Mouse (Mus musculus): ENCODE measurements around the gene Ccdc51. TPM values are rescaled to one million over a fixed set of nuclear protein-coding genes. Genes with fewer than 3 reads are reported as not detected.

The Ccdc51 gene
- 8.9 and 9.1 TPM in 2 replicates for polyA plus RNA-seq (2015; fragmentation: Nextera tagmentation; extraction: Ambion mirVana)

DNA sequence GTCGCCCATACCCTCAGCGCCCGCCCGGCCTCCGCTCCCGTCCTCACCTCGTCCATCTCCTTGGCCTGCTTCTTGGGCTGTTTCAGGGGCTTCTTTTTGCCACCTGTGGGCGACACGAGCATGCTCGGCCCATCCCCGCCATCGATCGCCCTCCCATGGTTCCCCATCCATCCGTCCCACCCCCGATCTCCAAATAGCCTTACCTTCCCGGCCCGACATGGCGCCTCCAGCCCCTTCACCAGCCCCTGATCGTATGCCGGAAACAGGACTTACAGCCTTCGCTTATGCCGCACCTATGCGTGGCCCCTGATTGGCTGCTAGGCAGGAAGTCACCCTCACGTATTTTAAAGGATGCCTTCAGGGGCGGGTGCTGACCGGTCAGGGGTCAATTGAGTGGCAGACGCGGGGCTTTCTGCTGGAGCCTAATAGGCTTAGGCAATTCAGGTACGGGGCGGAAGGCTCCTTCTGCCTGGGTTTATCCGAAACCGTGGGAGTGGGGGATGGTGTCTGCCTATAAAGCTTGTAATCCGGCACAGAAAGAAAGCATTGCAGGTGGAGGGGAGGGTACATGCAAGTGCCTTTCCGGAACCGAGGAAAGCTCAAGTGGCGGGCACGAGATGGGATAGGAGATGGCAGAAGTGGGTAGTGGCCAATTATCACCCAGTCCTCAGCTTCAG is at the start of gene Ccdc51, which contains the start of gene Tma7:
Gene Ccdc51, plus strand, starts transcription at position 370 of the 677 bp plus-strand sequence.
Gene Tma7, minus strand, starts transcription at position 464 of the 677 bp plus-strand sequence.
- DNase-seq (peak; percentile 87), ATAC-seq (peak; percentile 99)
- 0 out of 2 replicates have a peak, but pooled peaks have one; percentile 3 for TF ChIP-seq CTCF (IDR thresholded peaks at IDR 0.05; ENCODE audit: low read depth)
- no peak; the same call in 1 of the 2 replicates for TF ChIP-seq EP300 (IDR thresholded peaks at IDR 0.05; ENCODE audit: low read depth)
- Histone ChIP-seq H3K9me3 (ENCODE audit: low read length) (no peaks in the 10 kb centered on the region), H3K27ac (ENCODE audit: low read depth) (peak within 1 kb of the TSS; percentile 73), H3K36me3 (replicated peaks; ENCODE audit: insufficient read depth, low read length) (no peaks in the 10 kb centered on the region; the same call in 1 of the 2 replicates), H3K4me1 (ENCODE audit: insufficient read depth) (peaks cover 19% of the 10 kb centered on the region), H3K27me3 (ENCODE audit: insufficient read depth, low read length) (no peaks in the 10 kb centered on the region), H3K4me2 (ENCODE audit: low read depth, low read length) (peak within 1 kb of the TSS; percentile 77), H3K9ac (replicated peaks) (peak within 1 kb of the TSS; percentile 83), H3K4me3 (ENCODE audit: low read depth, low read length) (peak within 1 kb of the TSS; percentile 70)
- under 1% methylated on average over 37 of the region's 37 CpGs for WGBS (ENCODE audit: insufficient replicate concordance)

GRCm38 (mm10) chr9:109038086-109038895 is 44.0 kb upstream of the Ccdc51 start, which contains the start of gene Shisa5:
TSS of gene Shisa5 (plus strand) at chr9:109038565.
- DNase-seq (peak; percentile 79), ATAC-seq (peak; percentile 73)
- Histone ChIP-seq H3K9me3 (ENCODE audit: low read length) (no peaks in the 10 kb centered on the region), H3K4me2 (ENCODE audit: low read depth, low read length) (peak within 1 kb of the TSS; percentile 69), H3K4me3 (ENCODE audit: low read depth, low read length) (peak within 1 kb of the TSS; percentile 52), H3K27ac (ENCODE audit: low read depth) (peak within 1 kb of the TSS; percentile 83), H3K36me3 (replicated peaks; ENCODE audit: insufficient read depth, low read length) (no peaks in the 10 kb centered on the region), H3K27me3 (ENCODE audit: insufficient read depth, low read length) (no peaks in the 10 kb centered on the region), H3K4me1 (ENCODE audit: insufficient read depth) (peaks cover 24% of the 10 kb centered on the region), H3K9ac (replicated peaks) (peak within 1 kb of the TSS; percentile 61)
- TF ChIP-seq EP300 (IDR thresholded peaks at IDR 0.05; ENCODE audit: low read depth) (no peak), CTCF (IDR thresholded peaks at IDR 0.05; ENCODE audit: low read depth) (no peak)
- under 1% methylated on average over 37 of the region's 40 CpGs for WGBS (ENCODE audit: insufficient replicate concordance)

GRCm38 (mm10) chr9:109038901-109039364 is 43.4 kb upstream of the Ccdc51 start:
- H3K4me2 ChIP-seq (ENCODE audit: low read depth, low read length) = peak overlapping the region; percentile 69
- ATAC-seq (peak; percentile 75), DNase-seq (peak; percentile 27)
- no peaks in the 10 kb centered on the region for H3K36me3 ChIP-seq (replicated peaks; ENCODE audit: insufficient read depth, low read length)
- H3K9me3 ChIP-seq (ENCODE audit: low read length) = no peaks in the 10 kb centered on the region
- peak overlapping the region; percentile 83 for H3K27ac ChIP-seq (ENCODE audit: low read depth)
- H3K9ac ChIP-seq (replicated peaks) = peak overlapping the region; percentile 61
- peak overlapping the region; percentile 52 for H3K4me3 ChIP-seq (ENCODE audit: low read depth, low read length)
- no peak for TF ChIP-seq EP300 (IDR thresholded peaks at IDR 0.05; ENCODE audit: low read depth)
- TF ChIP-seq CTCF (IDR thresholded peaks at IDR 0.05; ENCODE audit: low read depth) = no peak
- 18% methylated on average over 8 of the region's 8 CpGs for WGBS (ENCODE audit: insufficient replicate concordance)
- H3K27me3 ChIP-seq (ENCODE audit: insufficient read depth, low read length) = no peaks in the 10 kb centered on the region
- peaks cover 24% of the 10 kb centered on the region for H3K4me1 ChIP-seq (ENCODE audit: insufficient read depth)

DNA sequence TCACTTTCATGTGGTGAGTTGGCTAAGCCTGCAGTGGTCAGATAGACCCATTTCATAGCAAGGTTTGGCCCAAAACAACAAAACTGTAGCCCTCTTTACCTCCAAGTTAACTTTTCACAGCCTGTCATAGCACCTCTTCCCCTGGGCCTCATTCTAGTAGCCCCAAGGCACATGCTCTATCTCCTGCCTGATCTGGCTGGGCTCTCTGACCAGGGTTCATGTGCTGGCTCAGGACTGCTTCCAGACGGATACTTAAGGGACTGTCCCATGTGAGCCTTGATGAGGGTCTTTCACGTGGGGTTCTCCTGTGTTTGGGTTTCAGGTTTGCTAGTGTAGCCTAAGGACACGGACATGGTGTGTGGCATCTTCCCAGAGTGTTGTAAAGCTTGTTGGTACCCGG is 42.6 kb upstream of the Ccdc51 start:
- no peak for ATAC-seq
- H3K4me1 ChIP-seq (ENCODE audit: insufficient read depth) = peaks cover 24% of the 10 kb centered on the region
- TF ChIP-seq CTCF (IDR thresholded peaks at IDR 0.05; ENCODE audit: low read depth) (no peak), EP300 (IDR thresholded peaks at IDR 0.05; ENCODE audit: low read depth) (no peak)
- peak overlapping the region; percentile 52; the same call in 1 of the 2 replicates for H3K4me3 ChIP-seq (ENCODE audit: low read depth, low read length)
- H3K27me3 ChIP-seq (ENCODE audit: insufficient read depth, low read length) = no peaks in the 10 kb centered on the region
- H3K27ac ChIP-seq (ENCODE audit: low read depth) = no peak overlapping the region
- no peaks in the 10 kb centered on the region for H3K9me3 ChIP-seq (ENCODE audit: low read length)
- WGBS (ENCODE audit: insufficient replicate concordance) = 74% methylated on average over 4 of the region's 4 CpGs
- no peak for DNase-seq
- peak overlapping the region; percentile 69 for H3K4me2 ChIP-seq (ENCODE audit: low read depth, low read length)
- H3K9ac ChIP-seq (replicated peaks) = peak overlapping the region; percentile 61; the same call in 1 of the 2 replicates
- no peaks in the 10 kb centered on the region for H3K36me3 ChIP-seq (replicated peaks; ENCODE audit: insufficient read depth, low read length)

DNA sequence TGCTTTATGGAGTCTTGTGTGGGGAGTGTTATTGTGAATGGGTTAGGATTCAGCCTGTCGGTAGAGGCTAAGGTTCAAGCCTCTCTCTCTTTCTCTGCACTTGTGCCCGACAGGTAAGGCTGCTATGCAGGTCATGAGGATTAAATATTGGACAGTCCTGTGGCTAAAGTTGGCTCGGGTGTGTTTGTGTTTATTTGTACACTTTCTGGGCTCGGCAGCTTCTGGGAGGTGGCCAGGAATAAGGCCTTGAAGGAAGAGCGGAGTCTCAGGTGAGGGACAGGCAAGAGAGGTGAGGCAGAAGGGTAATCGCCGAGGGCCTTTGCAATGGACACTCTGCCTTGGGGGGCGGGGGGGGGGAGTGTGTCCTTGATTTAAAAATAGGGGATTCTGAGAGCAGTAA is 42.1 kb upstream of the Ccdc51 start:
- WGBS (ENCODE audit: insufficient replicate concordance) = 71% methylated on average over 7 of the region's 8 CpGs
- Histone ChIP-seq H3K27ac (ENCODE audit: low read depth) (no peak overlapping the region), H3K4me2 (ENCODE audit: low read depth, low read length) (peak overlapping the region; percentile 69), H3K9me3 (ENCODE audit: low read length) (no peaks in the 10 kb centered on the region), H3K36me3 (replicated peaks; ENCODE audit: insufficient read depth, low read length) (no peaks in the 10 kb centered on the region), H3K9ac (replicated peaks) (peak overlapping the region; percentile 21; the same call in 1 of the 2 replicates), H3K27me3 (ENCODE audit: insufficient read depth, low read length) (no peaks in the 10 kb centered on the region), H3K4me3 (ENCODE audit: low read depth, low read length) (no peak overlapping the region), H3K4me1 (ENCODE audit: insufficient read depth) (peaks cover 24% of the 10 kb centered on the region)
- DNase-seq (no peak), ATAC-seq (no peak)
- TF ChIP-seq CTCF (IDR thresholded peaks at IDR 0.05; ENCODE audit: low read depth) = no peak
- no peak for TF ChIP-seq EP300 (IDR thresholded peaks at IDR 0.05; ENCODE audit: low read depth)

DNA sequence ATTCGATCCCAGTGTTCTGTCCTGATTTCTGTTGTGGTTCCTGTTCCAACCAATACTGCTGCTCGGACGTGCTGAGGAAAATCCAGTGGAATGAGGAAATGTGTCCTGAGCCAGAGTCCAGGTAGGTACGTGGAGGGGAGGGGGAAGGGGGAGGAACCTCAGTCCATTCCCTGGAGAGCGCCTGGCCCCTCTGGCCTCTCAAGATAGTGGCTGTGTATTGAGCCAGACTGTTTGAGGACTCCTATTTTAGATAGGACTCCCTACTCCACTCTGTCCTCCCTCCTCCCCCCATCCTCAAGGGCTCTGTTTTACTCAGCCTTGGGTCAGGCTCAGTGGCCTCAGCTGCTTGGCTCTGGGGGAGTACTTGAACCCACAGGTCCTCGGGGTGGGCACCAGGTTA is 41.4 kb upstream of the Ccdc51 start:
- 0 out of 2 replicates have a peak, but pooled peaks have one; percentile 16 for ATAC-seq
- no peak overlapping the region for H3K27ac ChIP-seq (ENCODE audit: low read depth)
- H3K4me1 ChIP-seq (ENCODE audit: insufficient read depth) = peaks cover 24% of the 10 kb centered on the region
- H3K4me3 ChIP-seq (ENCODE audit: low read depth, low read length) = no peak overlapping the region
- H3K4me2 ChIP-seq (ENCODE audit: low read depth, low read length) = peak overlapping the region; percentile 69
- no peak for DNase-seq
- no peak overlapping the region for H3K9ac ChIP-seq (replicated peaks)
- no peaks in the 10 kb centered on the region for H3K9me3 ChIP-seq (ENCODE audit: low read length)
- H3K36me3 ChIP-seq (replicated peaks; ENCODE audit: insufficient read depth, low read length) = no peaks in the 10 kb centered on the region
- WGBS (ENCODE audit: insufficient replicate concordance) = 50% methylated on average over 6 of the region's 6 CpGs
- TF ChIP-seq EP300 (IDR thresholded peaks at IDR 0.05; ENCODE audit: low read depth) (no peak), CTCF (IDR thresholded peaks at IDR 0.05; ENCODE audit: low read depth) (no peak)
- no peaks in the 10 kb centered on the region for H3K27me3 ChIP-seq (ENCODE audit: insufficient read depth, low read length)
